Mouse (Mus musculus) liver, postnatal 0 days (tissue): Measurements from ENCODE around the gene Rab43.

Experiments used
- CTCF ChIP-seq: sonication (generic); IDR thresholded peaks from 2 replicates; pipeline ENCODE4 v1.5.1; 2016; ENCODE audit warnings: antibody characterized with exemption, low read depth
- EP300 ChIP-seq: IDR thresholded peaks from 2 replicates; pipeline ENCODE4 v1.6.1; 2016; ENCODE audit warnings: antibody characterized with exemption, low read depth, mild to moderate bottlenecking

DNA sequence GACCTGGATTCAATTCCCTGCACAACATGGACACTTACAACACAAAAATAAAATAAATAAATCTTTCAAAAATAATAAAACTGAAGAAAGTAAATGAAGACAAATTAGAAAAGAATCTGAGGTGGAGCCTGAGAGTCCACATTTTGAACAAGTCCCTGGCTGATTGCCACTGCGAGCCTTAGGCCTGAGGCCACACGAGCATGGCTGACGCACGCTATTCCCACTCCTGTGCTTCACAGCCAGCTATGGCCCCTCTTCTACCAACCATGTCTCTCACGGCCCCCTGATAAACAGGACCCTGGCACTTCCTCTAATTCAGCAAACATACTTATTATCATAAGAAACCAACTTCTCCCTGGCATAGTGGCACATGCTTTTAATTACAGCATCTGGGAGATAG lies 25.3 kb downstream of the Rab43 start:
- TF ChIP-seq EP300 (no peak), CTCF (no peak)
